Mouse (Mus musculus): ENCODE results near the gene Slc25a21.

DNA sequence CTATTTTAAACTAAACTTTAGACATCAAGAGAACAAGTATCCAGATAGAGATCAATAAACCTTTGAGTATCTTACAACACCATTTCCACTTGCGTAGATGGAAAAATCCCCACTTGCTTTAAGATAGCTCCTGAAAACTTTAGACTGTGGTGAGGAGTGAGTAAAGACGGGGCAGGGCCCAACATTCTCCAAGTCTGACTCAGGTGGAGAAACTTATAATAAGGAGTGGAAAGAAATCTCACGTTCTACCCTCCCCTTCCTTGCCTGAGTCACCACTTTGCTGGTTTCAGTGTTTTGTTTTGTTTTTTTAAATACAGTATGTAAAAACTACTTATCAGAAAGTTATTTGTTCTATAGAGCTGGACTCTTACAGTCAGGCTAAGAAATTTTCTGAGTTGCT lies 417.7 kb downstream of the Slc25a21 start:
- no peak for TF ChIP-seq CTCF (IDR thresholded peaks at IDR 0.05; ENCODE audit: extremely low read depth, insufficient read depth, insufficient read length, insufficient replicate concordance)
- TF ChIP-seq POLR2A (IDR thresholded peaks at IDR 0.05; ENCODE audit: low read depth, low read length): no peak

Measured in spleen, adult 2 months (tissue).